Mouse (Mus musculus) right cerebral cortex, postnatal 14 days (tissue): ENCODE data around the gene 4931414P19Rik.

Experiments
- DNase-seq: peaks from one replicate; pipeline ENCODE4 v3.0.0; 2022

The 4931414P19Rik gene

GRCm38 (mm10) chr14:54605752-54606321 lies at the start of gene 4931414P19Rik:
4931414P19Rik (minus strand) TSS chr14:54605993.
- peak; percentile 77 for DNase-seq

- DNase-seq = peak; percentile 79
These were observed 47.7 kb upstream of the 4931414P19Rik start for GRCm38 (mm10) chr14:54653496-54653895.

GRCm38 (mm10) chr14:54652787-54653186 lies 47.0 kb upstream of the 4931414P19Rik start:
- no peak for DNase-seq

GRCm38 (mm10) chr14:54651556-54651955 lies 45.8 kb upstream of the 4931414P19Rik start:
- DNase-seq = no peak

GRCm38 (mm10) chr14:54650621-54651454 lies 45.0 kb upstream of the 4931414P19Rik start:
- DNase-seq = peak; percentile 86

GRCm38 (mm10) chr14:54647900-54648299 lies 42.1 kb upstream of the 4931414P19Rik start:
- no peak for DNase-seq

- no peak for DNase-seq
These were observed 41.3 kb upstream of the 4931414P19Rik start for GRCm38 (mm10) chr14:54646898-54647636.

- DNase-seq = no peak
These were observed 40.7 kb upstream of the 4931414P19Rik start for GRCm38 (mm10) chr14:54646455-54646854.

GRCm38 (mm10) chr14:54644294-54644693 lies 38.5 kb upstream of the 4931414P19Rik start:
- no peak for DNase-seq

GRCm38 (mm10) chr14:54643011-54643410 lies 37.2 kb upstream of the 4931414P19Rik start:
- no peak for DNase-seq

- DNase-seq = no peak
These were observed 36.6 kb upstream of the 4931414P19Rik start for GRCm38 (mm10) chr14:54642224-54642944.

GRCm38 (mm10) chr14:54641305-54641969 lies 35.6 kb upstream of the 4931414P19Rik start, which contains the start of gene Cdh24:
Cdh24 (minus strand) TSS chr14:54641364.
- DNase-seq = peak; percentile 90

- DNase-seq = no peak
These were observed 35.1 kb upstream of the 4931414P19Rik start, which contains the start of gene Gm17606 for GRCm38 (mm10) chr14:54640946-54641304. Gm17606 (plus strand) TSS chr14:54640952.

- DNase-seq = no peak
These were observed 34.3 kb upstream of the 4931414P19Rik start for GRCm38 (mm10) chr14:54640121-54640520.

GRCm38 (mm10) chr14:54638210-54638609 lies 32.4 kb upstream of the 4931414P19Rik start:
- no peak for DNase-seq

GRCm38 (mm10) chr14:54636954-54637353 lies 31.2 kb upstream of the 4931414P19Rik start:
- DNase-seq = no peak

GRCm38 (mm10) chr14:54634182-54634581 lies 28.4 kb upstream of the 4931414P19Rik start:
- DNase-seq = no peak

- DNase-seq = no peak
These were observed 26.5 kb upstream of the 4931414P19Rik start for GRCm38 (mm10) chr14:54632252-54632651.

- no peak for DNase-seq
These were observed 25.4 kb upstream of the 4931414P19Rik start for GRCm38 (mm10) chr14:54631240-54631599.

GRCm38 (mm10) chr14:54630583-54631239 lies 24.9 kb upstream of the 4931414P19Rik start:
- no peak for DNase-seq

- no peak for DNase-seq
These were observed 24.0 kb upstream of the 4931414P19Rik start for GRCm38 (mm10) chr14:54629797-54630196.

GRCm38 (mm10) chr14:54628103-54628502 lies 22.3 kb upstream of the 4931414P19Rik start:
- DNase-seq = no peak
